Mouse (Mus musculus): ENCODE data around the gene Rfng. TPM values are rescaled to one million over a fixed set of nuclear protein-coding genes. Genes with fewer than 3 reads are reported as not detected.

Rfng gene
- polyA plus RNA-seq, 1 experiment from 2014 or later: 11.5 TPM

DNA sequence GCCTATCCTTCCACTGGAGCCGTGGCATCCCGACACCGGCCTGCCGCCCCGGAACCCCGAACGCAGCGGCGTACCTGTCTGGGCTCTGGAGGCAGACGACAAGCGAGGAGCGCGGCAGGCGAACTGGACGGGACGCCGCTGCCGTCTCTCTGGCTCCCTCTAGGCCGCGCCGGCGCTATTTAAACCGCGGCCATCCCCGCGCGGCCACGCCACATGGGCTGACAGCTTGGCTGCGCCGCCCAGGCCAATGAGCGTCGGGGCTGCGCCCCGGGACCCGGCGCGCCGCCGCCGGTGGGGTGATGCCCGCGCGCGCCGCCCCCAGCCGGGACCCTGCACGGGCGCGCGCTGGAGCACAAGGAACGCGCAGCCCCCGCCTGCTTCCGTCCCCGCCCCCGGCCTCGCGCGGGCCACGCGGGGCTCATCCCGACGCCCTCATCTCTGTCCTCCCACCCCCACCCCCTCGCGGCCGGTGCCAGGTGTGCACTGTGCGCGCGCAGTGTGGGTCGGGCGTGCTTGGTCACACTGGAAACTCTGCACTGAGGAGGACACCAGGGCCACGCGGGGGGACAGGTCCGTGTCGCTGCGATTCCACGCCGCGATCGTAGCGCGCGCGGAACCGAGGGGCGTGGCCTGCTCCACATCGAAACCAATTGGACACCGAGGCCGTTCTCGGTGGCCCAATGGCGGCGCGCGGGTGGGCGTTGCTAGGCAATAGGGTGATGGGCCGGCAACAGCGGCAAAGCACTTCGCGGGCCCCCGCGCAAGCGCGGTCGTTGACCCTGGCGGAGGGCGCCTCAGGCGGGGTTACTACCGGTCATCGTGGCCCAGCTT is 40.2 kb upstream of the Rfng start, which contains the start of gene Fasn:
TSS of gene Fasn (minus strand) at position 592 of the 831 bp plus-strand sequence.
- Histone ChIP-seq H3K9me3 (replicated peaks) (no peaks in the 10 kb centered on the region), H3K9ac (peak within 1 kb of the TSS; percentile 76), H3K27me3 (no peaks in the 10 kb centered on the region), H3K27ac (replicated peaks) (peak within 1 kb of the TSS; percentile 80), H3K4me2 (peak within 1 kb of the TSS; percentile 97), H3K4me1 (replicated peaks) (peaks cover 59% of the 10 kb centered on the region), H3K4me3 (replicated peaks) (peak within 1 kb of the TSS; percentile 69), H3K36me3 (replicated peaks) (peaks cover 31% of the 10 kb centered on the region)
- peak; percentile 81 for ATAC-seq (ENCODE audit: insufficient read depth)
- WGBS (ENCODE audit: insufficient replicate concordance): under 1% methylated on average over 109 of the region's 109 CpGs

DNA sequence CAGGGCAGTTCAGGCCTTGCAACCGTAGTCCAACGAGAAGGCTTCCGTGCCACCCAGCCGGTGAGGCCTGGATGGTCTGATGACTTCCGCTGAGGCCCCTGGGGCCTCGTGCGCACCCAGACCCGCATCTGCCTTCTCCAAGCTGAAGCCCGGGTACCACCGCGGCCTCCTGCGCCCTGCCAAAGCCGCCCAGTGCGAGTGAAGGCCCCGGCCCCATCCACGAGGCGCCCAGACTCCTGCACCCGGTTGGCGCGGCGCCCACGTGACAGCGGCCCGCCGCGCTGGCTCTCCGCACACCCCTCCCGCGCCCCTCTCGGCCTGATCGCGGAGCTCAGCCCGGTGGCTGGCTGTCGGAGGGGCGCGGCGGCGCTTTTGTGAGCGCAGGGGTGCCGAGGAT is 39.5 kb upstream of the Rfng start:
- peak; percentile 49 for ATAC-seq (ENCODE audit: insufficient read depth)
- Histone ChIP-seq H3K4me1 (replicated peaks) (peaks cover 59% of the 10 kb centered on the region), H3K4me2 (peak overlapping the region; percentile 97), H3K9ac (peak overlapping the region; percentile 76), H3K27me3 (no peaks in the 10 kb centered on the region), H3K4me3 (replicated peaks) (peak overlapping the region; percentile 69), H3K27ac (replicated peaks) (peak overlapping the region; percentile 80), H3K9me3 (replicated peaks) (no peaks in the 10 kb centered on the region), H3K36me3 (replicated peaks) (peaks cover 37% of the 10 kb centered on the region)
- under 1% methylated on average over 40 of the region's 40 CpGs for WGBS (ENCODE audit: insufficient replicate concordance)

DNA sequence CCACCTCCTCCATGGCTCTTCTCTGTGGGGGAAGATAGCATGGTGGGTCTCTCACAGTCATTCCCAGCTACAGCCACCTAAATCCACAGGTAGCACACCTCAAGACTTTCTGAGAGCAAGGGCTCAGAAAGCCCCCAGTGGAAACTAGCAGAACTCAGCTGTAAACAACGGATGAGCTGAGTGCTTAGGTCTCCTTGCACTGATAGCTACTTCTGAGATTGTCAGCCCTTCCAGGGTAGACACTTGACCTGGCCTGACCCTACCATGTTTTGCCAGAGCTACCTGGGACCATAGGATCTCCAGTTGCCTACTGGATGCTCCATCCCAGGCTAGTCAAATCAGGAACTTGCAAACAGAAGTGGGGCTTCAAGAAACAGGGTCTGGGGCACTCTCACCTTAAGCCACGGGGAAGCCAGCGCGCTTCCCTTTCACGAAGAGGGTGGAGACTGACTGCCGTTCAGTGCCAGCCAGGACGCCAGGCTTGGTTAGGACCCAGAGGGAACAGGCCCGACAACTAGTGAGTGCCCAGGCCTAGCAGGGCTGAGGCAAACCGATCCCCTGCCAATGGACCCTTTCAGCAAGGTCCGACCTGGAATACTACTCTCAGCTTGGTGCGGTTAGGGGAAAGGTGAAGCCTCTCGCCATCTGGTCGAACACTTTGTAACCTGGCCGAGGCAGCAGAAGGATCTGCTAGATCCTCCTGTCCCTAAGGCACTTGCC is 39.0 kb upstream of the Rfng start:
- Histone ChIP-seq H3K4me2 (peak overlapping the region; percentile 97), H3K36me3 (replicated peaks) (peaks cover 43% of the 10 kb centered on the region), H3K4me1 (replicated peaks) (peaks cover 59% of the 10 kb centered on the region), H3K27me3 (no peaks in the 10 kb centered on the region), H3K9me3 (replicated peaks) (no peaks in the 10 kb centered on the region), H3K27ac (replicated peaks) (peak overlapping the region; percentile 80), H3K4me3 (replicated peaks) (peak overlapping the region; percentile 69), H3K9ac (peak overlapping the region; percentile 76)
- ATAC-seq (ENCODE audit: insufficient read depth): no peak
- WGBS (ENCODE audit: insufficient replicate concordance): under 1% methylated on average over 14 of the region's 14 CpGs

DNA sequence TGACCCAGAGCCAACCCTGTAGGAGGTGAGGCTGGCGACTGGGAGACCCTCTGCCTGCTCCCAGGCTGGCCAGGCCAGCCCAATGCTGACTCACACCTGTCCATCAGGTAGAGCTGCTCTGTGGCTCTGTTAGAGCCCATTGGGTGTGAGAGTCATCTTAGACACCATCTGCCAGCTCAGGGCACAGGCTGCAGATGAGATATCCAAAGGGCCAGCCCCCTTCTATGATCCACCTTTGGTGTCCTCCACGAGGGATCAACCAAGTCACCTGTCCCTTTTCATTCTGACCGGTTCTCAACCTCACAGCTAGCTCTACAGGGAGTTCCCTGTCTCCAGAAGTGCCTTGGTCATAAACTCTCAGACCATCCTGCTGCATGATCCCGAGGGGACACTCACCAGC is 38.3 kb upstream of the Rfng start:
- peak overlapping the region; percentile 80; the same call in 1 of the 2 replicates for H3K27ac ChIP-seq (replicated peaks)
- 34% methylated on average over 4 of the region's 4 CpGs for WGBS (ENCODE audit: insufficient replicate concordance)

DNA sequence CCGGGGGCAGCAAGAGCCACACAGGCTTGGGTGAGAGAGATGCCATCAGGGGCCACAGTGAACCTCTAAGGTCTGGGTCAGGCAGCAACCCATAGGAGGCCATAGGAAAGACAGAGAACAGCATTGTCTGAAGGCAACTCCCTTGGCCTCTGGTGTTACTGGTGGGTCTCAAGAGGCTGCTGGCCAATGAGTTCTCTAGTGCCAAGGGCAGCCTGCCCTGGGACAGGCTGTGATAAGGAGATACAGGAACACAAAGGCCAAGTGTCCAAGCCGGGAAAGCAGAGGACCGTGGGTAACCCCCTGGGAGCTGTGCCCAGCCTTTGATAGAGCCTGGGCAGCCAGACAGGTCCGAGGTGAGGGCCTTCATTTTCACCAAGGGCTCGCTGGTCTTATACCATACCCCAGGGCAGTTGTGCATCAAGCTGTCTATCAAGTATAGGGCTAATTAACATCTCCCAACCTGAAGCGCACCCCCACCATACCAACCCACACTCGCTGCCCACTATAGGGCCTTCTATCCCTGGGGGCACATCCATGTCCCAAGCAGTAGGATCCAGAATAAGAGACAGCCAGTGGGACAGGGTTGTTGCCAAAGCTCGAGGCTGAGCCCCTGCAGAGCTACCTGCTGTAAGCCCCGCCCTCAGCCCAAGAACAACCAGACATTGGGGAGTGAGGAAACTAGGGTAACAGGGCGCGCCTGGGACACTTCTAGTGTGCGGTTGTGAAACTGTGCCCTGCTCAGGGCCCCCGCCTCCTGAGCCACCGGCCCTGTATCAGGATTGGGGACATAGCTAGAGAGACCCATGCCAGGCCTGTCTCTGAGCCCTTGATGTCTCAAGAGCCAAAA is 37.3 kb upstream of the Rfng start:
- no peak for ATAC-seq (ENCODE audit: insufficient read depth)
- Histone ChIP-seq H3K27ac (replicated peaks) (no peak overlapping the region), H3K4me1 (replicated peaks) (peaks cover 57% of the 10 kb centered on the region), H3K27me3 (no peaks in the 10 kb centered on the region), H3K9ac (0 out of 2 replicates have a peak overlapping the region, but pooled peaks have one; percentile 76), H3K4me3 (replicated peaks) (peak overlapping the region; percentile 69), H3K36me3 (replicated peaks) (peaks cover 60% of the 10 kb centered on the region), H3K9me3 (replicated peaks) (no peaks in the 10 kb centered on the region), H3K4me2 (peak overlapping the region; percentile 97)
- 70% methylated on average over 14 of the region's 14 CpGs for WGBS (ENCODE audit: insufficient replicate concordance)

More for the DNA sequence above, 38.3 kb upstream of the Rfng start:
- no peaks in the 10 kb centered on the region for H3K9me3 ChIP-seq (replicated peaks)
- peak overlapping the region; percentile 76 for H3K9ac ChIP-seq
- peaks cover 50% of the 10 kb centered on the region for H3K36me3 ChIP-seq (replicated peaks)
- no peak for ATAC-seq (ENCODE audit: insufficient read depth)
- H3K4me3 ChIP-seq (replicated peaks): peak overlapping the region; percentile 69
- peaks cover 59% of the 10 kb centered on the region for H3K4me1 ChIP-seq (replicated peaks)
- no peaks in the 10 kb centered on the region for H3K27me3 ChIP-seq
- H3K4me2 ChIP-seq: peak overlapping the region; percentile 97

DNA sequence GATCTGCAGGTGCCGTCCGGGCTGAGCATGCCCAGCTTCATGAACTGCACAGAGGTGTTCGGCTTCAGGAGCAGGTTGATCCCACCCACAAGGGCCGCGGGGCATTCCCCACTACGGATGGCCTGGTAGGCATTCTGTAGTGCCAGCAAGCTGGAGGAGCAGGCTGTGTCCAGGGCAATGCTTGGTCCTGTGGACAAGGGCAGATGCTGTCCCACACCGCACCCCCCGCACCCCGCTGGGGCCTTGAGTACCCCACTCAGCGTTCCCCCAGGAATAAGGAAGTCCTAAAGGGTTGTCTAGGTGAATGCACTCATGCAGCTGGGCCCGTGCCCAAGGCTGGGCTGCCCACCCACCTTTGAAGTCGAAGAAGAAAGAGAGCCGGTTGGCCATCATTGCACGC is 36.5 kb upstream of the Rfng start:
- 85% methylated on average over 14 of the region's 14 CpGs for WGBS (ENCODE audit: insufficient replicate concordance)

DNA sequence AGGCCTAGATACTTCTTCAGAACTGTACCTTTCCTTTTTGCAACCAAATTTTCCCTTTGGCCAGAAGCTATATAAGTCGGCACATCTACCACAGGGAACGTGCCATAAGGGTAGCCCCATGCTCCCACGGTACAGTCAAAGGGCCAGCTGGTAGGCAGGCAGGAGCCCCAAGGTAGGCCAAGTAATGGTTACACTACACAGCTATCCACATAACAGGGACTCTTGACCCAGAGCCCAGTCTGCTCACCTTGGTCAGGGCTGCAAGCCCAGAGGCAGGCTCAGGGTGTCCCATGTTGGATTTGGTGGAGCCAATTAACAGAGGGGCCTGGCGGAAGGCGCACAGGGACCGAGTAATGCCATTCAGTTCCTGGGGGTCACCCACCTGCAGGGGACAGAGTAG is 35.5 kb upstream of the Rfng start:
- Histone ChIP-seq H3K27ac (replicated peaks) (no peak overlapping the region), H3K9ac (no peak overlapping the region), H3K4me1 (replicated peaks) (peaks cover 40% of the 10 kb centered on the region), H3K4me3 (replicated peaks) (no peak overlapping the region), H3K4me2 (no peak overlapping the region), H3K36me3 (replicated peaks) (peaks cover 77% of the 10 kb centered on the region), H3K27me3 (no peaks in the 10 kb centered on the region), H3K9me3 (replicated peaks) (no peaks in the 10 kb centered on the region)
- 86% methylated on average over 6 of the region's 6 CpGs for WGBS (ENCODE audit: insufficient replicate concordance)
- ATAC-seq (ENCODE audit: insufficient read depth): no peak

More for the DNA sequence above, 36.5 kb upstream of the Rfng start:
- H3K36me3 ChIP-seq (replicated peaks): peaks cover 67% of the 10 kb centered on the region
- no peak overlapping the region for H3K4me2 ChIP-seq
- H3K4me1 ChIP-seq (replicated peaks): peaks cover 50% of the 10 kb centered on the region
- no peaks in the 10 kb centered on the region for H3K27me3 ChIP-seq
- no peaks in the 10 kb centered on the region for H3K9me3 ChIP-seq (replicated peaks)
- H3K4me3 ChIP-seq (replicated peaks): no peak overlapping the region
- H3K9ac ChIP-seq: no peak overlapping the region
- no peak for ATAC-seq (ENCODE audit: insufficient read depth)
- no peak overlapping the region for H3K27ac ChIP-seq (replicated peaks)

DNA sequence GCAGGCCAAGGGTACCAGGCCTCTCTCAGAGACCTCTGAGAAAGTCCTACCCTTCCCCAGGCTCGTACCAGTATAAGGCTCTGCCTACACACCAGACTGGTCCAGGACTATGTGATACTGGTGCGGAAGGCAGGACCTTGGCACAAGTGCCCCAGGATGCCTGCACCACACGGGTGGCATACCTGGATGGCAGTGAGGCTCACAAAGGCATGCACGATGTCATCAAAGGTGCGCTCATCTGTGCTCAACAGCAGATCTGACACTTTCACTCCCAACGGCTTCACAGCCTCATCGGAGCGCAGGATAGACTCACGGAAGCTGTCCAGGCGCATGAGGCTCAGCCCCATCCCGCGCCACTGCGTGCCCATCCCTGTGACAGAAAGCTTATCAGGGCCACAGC is 34.2 kb upstream of the Rfng start:
- H3K9me3 ChIP-seq (replicated peaks): no peaks in the 10 kb centered on the region
- 87% methylated on average over 13 of the region's 13 CpGs for WGBS (ENCODE audit: insufficient replicate concordance)
- H3K4me1 ChIP-seq (replicated peaks): peaks cover 27% of the 10 kb centered on the region
- no peak overlapping the region for H3K9ac ChIP-seq
- no peak overlapping the region for H3K27ac ChIP-seq (replicated peaks)
- H3K36me3 ChIP-seq (replicated peaks): peaks cover 90% of the 10 kb centered on the region
- H3K27me3 ChIP-seq: no peaks in the 10 kb centered on the region
- H3K4me3 ChIP-seq (replicated peaks): no peak overlapping the region
- H3K4me2 ChIP-seq: no peak overlapping the region
- ATAC-seq (ENCODE audit: insufficient read depth): no peak

DNA sequence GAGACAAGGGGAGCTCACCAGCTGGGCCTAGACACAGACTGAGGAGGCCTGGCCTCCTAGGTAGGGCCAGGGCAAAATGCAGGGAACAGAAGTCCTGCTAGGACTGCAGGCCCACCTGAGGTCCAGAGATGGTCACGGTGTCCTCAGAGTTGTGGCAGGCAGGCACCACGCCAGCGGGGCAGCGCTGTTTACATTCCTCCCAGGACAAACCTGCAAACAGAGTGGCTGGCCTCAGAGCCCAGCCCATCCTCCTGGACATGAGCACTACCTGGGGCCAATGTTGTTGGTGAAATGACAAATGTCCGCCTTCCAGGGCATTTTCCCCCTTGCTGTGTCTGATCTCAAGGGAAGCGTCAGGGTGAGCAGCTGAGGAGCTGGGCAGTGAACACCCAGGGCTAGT is 33.4 kb upstream of the Rfng start:
- H3K9ac ChIP-seq: no peak overlapping the region
- no peak overlapping the region for H3K4me2 ChIP-seq
- no peak overlapping the region for H3K27ac ChIP-seq (replicated peaks)
- no peak for ATAC-seq (ENCODE audit: insufficient read depth)
- 84% methylated on average over 6 of the region's 6 CpGs for WGBS (ENCODE audit: insufficient replicate concordance)
- no peak overlapping the region for H3K4me3 ChIP-seq (replicated peaks)
- no peaks in the 10 kb centered on the region for H3K9me3 ChIP-seq (replicated peaks)
- H3K27me3 ChIP-seq: no peaks in the 10 kb centered on the region
- peaks cover 99% of the 10 kb centered on the region for H3K36me3 ChIP-seq (replicated peaks)
- peaks cover 18% of the 10 kb centered on the region for H3K4me1 ChIP-seq (replicated peaks)

DNA sequence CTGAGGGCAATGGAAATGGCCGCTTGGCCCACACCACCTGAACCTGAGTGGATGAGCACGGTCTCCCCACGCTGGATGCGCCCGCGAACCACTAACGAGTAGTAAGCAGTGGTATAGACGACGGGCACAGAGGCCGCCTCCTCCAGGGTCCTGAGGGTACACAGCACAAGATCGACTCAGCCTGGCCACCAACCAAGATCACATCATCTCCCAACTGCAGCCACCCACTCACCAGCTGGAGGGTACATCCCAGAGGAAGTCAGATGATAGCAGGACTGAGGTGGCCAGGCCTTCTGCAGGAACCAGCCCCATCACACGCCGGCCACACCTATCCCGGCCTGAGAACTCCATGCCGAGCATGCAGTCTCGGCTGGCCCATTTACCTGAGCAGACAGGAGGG is 28.1 kb upstream of the Rfng start:
- ATAC-seq (ENCODE audit: insufficient read depth): no peak
- no peak overlapping the region for H3K4me2 ChIP-seq
- H3K9me3 ChIP-seq (replicated peaks): no peaks in the 10 kb centered on the region
- H3K36me3 ChIP-seq (replicated peaks): peaks cover 100% of the 10 kb centered on the region
- H3K27me3 ChIP-seq: no peaks in the 10 kb centered on the region
- H3K9ac ChIP-seq: no peak overlapping the region
- H3K27ac ChIP-seq (replicated peaks): no peak overlapping the region
- 85% methylated on average over 16 of the region's 16 CpGs for WGBS (ENCODE audit: insufficient replicate concordance)
- H3K4me1 ChIP-seq (replicated peaks): no peaks in the 10 kb centered on the region
- H3K4me3 ChIP-seq (replicated peaks): no peak overlapping the region

All from liver, embryonic 15.5 days (tissue).